1 mouse cellular context compared by ENCODE assay signal in the genomic region with DNA sequence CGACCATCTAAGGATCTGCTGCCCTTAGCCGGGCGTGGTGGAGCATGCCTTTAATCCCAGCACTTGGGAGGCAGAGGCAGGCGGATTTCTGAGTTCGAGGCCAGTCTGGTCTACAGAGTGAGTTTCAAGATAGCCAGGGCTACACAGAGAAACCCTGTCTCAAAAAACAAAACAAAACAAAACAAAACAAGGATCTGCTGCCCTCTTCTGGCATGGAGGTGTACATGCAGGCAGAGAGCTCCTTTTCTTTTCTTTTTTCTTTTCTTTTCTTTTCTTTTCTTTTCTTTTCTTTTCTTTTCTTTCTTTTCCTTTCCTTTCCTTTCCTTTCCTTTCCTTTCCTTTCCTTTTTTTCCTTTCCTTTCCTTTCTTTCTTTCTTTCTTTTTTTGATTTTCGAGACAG.
TF ChIP-seq lines count a peak whose summit lies in the region.

No protein-coding gene starts in this region.

TF ChIP-seq in MEL, 35 proteins besides CTCF, POLR2A, EP300 and RAD21:
- TF ChIP-seq SMC3 (IDR thresholded peaks at IDR 0.05; ENCODE audit: low read depth, low read length), result peak; percentile 35
